Mouse (Mus musculus): ENCODE measurements around the gene Eef1akmt2. TPM values are rescaled to one million over a fixed set of nuclear protein-coding genes. Genes with fewer than 3 reads are reported as not detected.

Eef1akmt2 gene
- 40.4 and 42.0 TPM in 2 replicates for polyA plus RNA-seq (2014; fragmentation: Nextera tagmentation; extraction: Ambion mirVana)

DNA sequence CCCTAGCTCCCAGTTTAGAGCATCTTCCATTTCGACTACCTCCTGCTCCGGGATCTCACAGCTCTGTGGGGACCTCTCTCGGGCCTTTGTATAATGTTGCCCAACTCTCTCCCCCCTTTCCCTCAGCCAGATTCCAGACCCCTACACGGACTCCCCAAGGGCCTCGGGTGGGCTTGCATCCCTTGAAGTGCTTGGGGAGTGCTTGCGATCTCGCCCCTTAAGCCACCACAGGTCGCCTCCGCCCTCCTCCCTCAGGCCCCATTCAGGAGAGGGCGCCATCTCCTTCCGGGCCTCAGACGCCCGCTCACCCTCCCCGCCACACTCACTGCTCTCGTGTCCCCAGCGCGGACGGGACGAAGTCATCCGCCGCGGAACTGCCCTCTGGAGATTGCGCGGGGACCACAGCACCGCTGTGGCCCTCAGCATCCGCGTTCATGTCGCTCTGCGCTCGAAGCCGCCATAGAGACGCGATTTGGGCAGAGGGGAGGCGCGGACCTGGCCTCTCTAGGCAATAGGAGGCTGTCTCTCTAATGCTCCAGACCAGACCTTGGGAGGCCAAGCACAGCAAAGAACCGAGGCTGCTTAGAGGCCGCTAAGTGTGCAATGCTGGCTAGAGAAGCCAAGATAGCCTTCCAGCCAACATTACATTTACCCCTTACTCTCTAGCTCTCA lies at the start of gene Eef1akmt2:
Eef1akmt2 (minus strand) TSS at position 501 of the 672 bp plus-strand sequence.
- Histone ChIP-seq H3K36me3 (ENCODE audit: control insufficient read depth, insufficient read depth, low read length) (peaks cover 36% of the 10 kb centered on the region), H3K4me2 (ENCODE audit: low read length) (peak within 1 kb of the TSS; percentile 74), H3K27me3 (ENCODE audit: control insufficient read depth, insufficient read depth, low read length) (no peaks in the 10 kb centered on the region), H3K9me3 (ENCODE audit: control insufficient read depth, low read length) (no peaks in the 10 kb centered on the region), H3K9ac (ENCODE audit: low read length) (peak within 1 kb of the TSS; percentile 87), H3K27ac (replicated peaks in 1 of 2; ENCODE audit: control insufficient read depth in 1 of 2, insufficient read depth in 1 of 2, low read depth in 2 of 2, low read length in 2 of 2) (peak within 1 kb of the TSS; percentile 95 to 97), H3K4me1 (ENCODE audit: control insufficient read depth in 2 of 2, insufficient read depth in 2 of 2, low read length in 2 of 2) (peaks cover 3 to 5% of the 10 kb centered on the region in 2 experiments; a peak in 2 of 4 replicates), H3K4me3 (ENCODE audit: control insufficient read depth in 1 of 2, insufficient read depth in 1 of 2, low read depth in 1 of 2, low read length in 2 of 2) (peak within 1 kb of the TSS; percentile 67 to 78)
- WGBS: under 1% methylated on average over 37 of the region's 37 CpGs
- ATAC-seq (ENCODE audit: insufficient number of reproducible peaks, insufficient read depth, low FRiP score, low read depth): peak; percentile 91

DNA sequence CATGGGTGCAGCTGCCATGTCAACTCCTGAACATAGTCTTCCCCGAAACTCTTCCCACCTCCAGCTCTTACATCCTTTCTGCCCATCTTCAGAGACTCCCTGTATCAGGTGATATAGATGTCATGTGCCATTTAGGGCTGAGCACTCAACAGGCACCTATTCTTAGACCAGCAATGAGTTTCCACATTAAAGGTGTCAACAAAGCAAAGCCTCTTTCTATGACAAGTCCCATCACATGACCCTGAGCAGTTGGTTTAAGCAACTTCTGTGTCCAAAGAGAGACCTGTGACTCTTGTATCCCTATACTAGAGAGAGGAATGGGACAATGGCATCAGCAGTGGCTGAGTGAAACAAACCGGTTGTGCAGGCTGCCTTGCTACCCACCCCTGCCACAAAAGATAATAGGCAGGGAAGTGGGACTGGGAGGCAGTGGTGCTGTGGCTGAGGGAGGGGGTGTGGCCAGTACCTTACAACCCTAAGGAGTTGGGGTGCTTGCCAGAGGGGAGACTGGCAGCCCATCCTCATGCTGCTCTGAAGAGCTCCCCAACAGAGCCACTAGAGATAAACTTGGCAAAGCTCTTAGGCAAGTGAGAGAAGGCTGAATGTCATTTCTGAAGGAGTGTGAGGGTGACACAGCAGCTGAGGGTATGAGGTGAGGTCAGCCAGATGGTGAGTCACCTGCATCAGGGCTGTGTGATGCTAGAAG lies 48.5 kb upstream of the Eef1akmt2 start:
- H3K4me3 ChIP-seq (ENCODE audit: control insufficient read depth in 1 of 2, insufficient read depth in 1 of 2, low read depth in 1 of 2, low read length in 2 of 2): no peak overlapping the region
- 0 out of 2 replicates have a peak, but pooled peaks cover 4% of the 10 kb centered on the region for H3K9me3 ChIP-seq (ENCODE audit: control insufficient read depth, low read length)
- no peaks in the 10 kb centered on the region for H3K27me3 ChIP-seq (ENCODE audit: control insufficient read depth, insufficient read depth, low read length)
- peak; percentile 67 for ATAC-seq (ENCODE audit: insufficient number of reproducible peaks, insufficient read depth, low FRiP score, low read depth)
- peaks cover 12 to 28% of the 10 kb centered on the region in 2 experiments for H3K4me1 ChIP-seq (ENCODE audit: control insufficient read depth in 2 of 2, insufficient read depth in 2 of 2, low read length in 2 of 2)
- H3K36me3 ChIP-seq (ENCODE audit: control insufficient read depth, insufficient read depth, low read length): no peaks in the 10 kb centered on the region
- 15% methylated on average over 2 of the region's 2 CpGs for WGBS
- H3K27ac ChIP-seq (replicated peaks in 1 of 2; ENCODE audit: control insufficient read depth in 1 of 2, insufficient read depth in 1 of 2, low read depth in 2 of 2, low read length in 2 of 2): peak overlapping the region; percentile 71 to 76
- no peak overlapping the region for H3K4me2 ChIP-seq (ENCODE audit: low read length)
- no peak overlapping the region for H3K9ac ChIP-seq (ENCODE audit: low read length)

DNA sequence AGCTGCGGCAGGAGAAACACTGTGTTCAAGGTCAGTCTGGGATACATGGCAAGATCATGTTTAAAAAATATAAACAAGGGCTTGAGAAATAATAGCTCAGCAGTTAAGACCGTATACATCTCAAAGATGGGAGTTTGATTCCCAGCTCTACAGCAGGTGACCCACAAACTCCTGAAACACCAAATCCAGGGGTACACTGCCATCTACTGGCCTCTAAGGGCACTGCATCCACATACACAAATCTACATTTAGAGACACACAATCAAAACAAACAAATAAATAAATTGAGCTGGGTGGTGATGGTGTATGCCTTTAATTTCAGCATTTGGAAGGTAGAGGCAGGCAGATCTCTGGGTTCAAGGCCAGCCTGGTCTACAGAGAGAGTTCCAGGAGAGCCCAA lies 45.8 kb upstream of the Eef1akmt2 start:
- ATAC-seq (ENCODE audit: insufficient number of reproducible peaks, insufficient read depth, low FRiP score, low read depth): no peak
- H3K27me3 ChIP-seq (ENCODE audit: control insufficient read depth, insufficient read depth, low read length): no peaks in the 10 kb centered on the region
- H3K9ac ChIP-seq (ENCODE audit: low read length): no peak overlapping the region
- H3K4me3 ChIP-seq (ENCODE audit: control insufficient read depth in 1 of 2, insufficient read depth in 1 of 2, low read depth in 1 of 2, low read length in 2 of 2): no peak overlapping the region
- no peak overlapping the region for H3K27ac ChIP-seq (replicated peaks in 1 of 2; ENCODE audit: control insufficient read depth in 1 of 2, insufficient read depth in 1 of 2, low read depth in 2 of 2, low read length in 2 of 2)
- H3K9me3 ChIP-seq (ENCODE audit: control insufficient read depth, low read length): 0 out of 2 replicates have a peak, but pooled peaks cover 4% of the 10 kb centered on the region
- WGBS: 76% methylated on average over 2 of the region's 2 CpGs
- H3K4me2 ChIP-seq (ENCODE audit: low read length): no peak overlapping the region
- H3K36me3 ChIP-seq (ENCODE audit: control insufficient read depth, insufficient read depth, low read length): no peaks in the 10 kb centered on the region
- H3K4me1 ChIP-seq (ENCODE audit: control insufficient read depth in 2 of 2, insufficient read depth in 2 of 2, low read length in 2 of 2): peaks cover 24 to 42% of the 10 kb centered on the region in 2 experiments

DNA sequence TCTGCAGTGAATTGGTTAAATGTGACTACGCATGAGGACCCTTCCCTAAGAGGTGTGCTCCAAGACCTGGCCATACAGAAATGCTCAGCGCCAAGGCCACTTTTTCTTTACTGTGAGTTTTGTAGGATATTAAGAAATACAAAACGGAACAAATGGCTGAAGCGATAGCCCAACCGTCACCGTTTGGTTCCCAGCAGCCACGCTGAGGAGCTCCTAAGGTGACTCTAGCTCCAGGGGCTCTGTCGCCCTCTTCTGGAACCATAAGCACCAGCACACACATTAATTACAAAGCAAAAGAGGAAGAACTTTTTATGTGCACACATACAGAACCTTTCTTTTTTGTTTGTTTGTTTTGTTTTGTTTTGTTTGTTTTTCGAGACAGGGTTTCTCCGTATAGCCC lies 44.8 kb upstream of the Eef1akmt2 start:
- no peak for ATAC-seq (ENCODE audit: insufficient number of reproducible peaks, insufficient read depth, low FRiP score, low read depth)
- no peaks in the 10 kb centered on the region for H3K36me3 ChIP-seq (ENCODE audit: control insufficient read depth, insufficient read depth, low read length)
- 0 out of 2 replicates have a peak, but pooled peaks cover 4% of the 10 kb centered on the region for H3K9me3 ChIP-seq (ENCODE audit: control insufficient read depth, low read length)
- no peak overlapping the region for H3K27ac ChIP-seq (replicated peaks in 1 of 2; ENCODE audit: control insufficient read depth in 1 of 2, insufficient read depth in 1 of 2, low read depth in 2 of 2, low read length in 2 of 2)
- no peak overlapping the region for H3K4me3 ChIP-seq (ENCODE audit: control insufficient read depth in 1 of 2, insufficient read depth in 1 of 2, low read depth in 1 of 2, low read length in 2 of 2)
- WGBS: 84% methylated on average over 10 of the region's 10 CpGs
- H3K4me2 ChIP-seq (ENCODE audit: low read length): no peak overlapping the region
- H3K27me3 ChIP-seq (ENCODE audit: control insufficient read depth, insufficient read depth, low read length): no peaks in the 10 kb centered on the region
- H3K4me1 ChIP-seq (ENCODE audit: control insufficient read depth in 2 of 2, insufficient read depth in 2 of 2, low read length in 2 of 2): peaks cover 24 to 42% of the 10 kb centered on the region in 2 experiments
- no peak overlapping the region for H3K9ac ChIP-seq (ENCODE audit: low read length)

DNA sequence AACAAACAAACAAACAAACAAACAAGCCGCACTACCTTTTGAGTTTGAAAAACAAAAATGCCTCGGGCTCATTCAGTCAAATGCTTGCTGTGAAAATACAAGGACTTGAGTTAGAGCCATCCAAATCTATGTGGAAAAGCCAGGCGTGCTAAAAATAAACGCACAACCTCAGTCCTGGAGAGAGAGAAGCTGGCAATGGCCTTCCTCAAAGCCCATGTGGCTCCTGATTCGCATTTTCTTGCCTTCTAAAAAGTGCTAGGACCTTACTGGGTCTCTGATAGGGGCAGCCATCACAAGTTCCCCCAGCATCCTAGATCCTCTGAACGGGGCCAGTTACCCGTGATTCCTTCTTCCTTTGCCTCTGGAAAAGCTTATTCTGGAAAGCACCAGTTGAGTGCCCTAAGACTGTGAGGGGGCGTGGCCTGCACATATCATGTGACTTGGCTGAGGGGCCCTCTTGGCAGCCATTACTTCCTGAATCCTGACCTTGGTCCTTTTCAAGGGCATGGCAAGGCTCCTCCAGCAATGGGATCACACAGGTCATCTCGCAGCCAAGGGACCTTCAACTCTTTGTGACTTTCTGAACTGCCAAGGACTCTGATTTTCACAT lies 43.8 kb upstream of the Eef1akmt2 start:
- H3K4me2 ChIP-seq (ENCODE audit: low read length): no peak overlapping the region; the same call in 1 of the 2 replicates
- peak overlapping the region; percentile 73 to 77 for H3K27ac ChIP-seq (replicated peaks in 1 of 2; ENCODE audit: control insufficient read depth in 1 of 2, insufficient read depth in 1 of 2, low read depth in 2 of 2, low read length in 2 of 2)
- no peak overlapping the region for H3K9ac ChIP-seq (ENCODE audit: low read length)
- H3K27me3 ChIP-seq (ENCODE audit: control insufficient read depth, insufficient read depth, low read length): no peaks in the 10 kb centered on the region
- H3K4me1 ChIP-seq (ENCODE audit: control insufficient read depth in 2 of 2, insufficient read depth in 2 of 2, low read length in 2 of 2): peaks cover 23 to 35% of the 10 kb centered on the region in 2 experiments
- 0 out of 2 replicates have a peak, but pooled peaks cover 4% of the 10 kb centered on the region for H3K9me3 ChIP-seq (ENCODE audit: control insufficient read depth, low read length)
- no peak for ATAC-seq (ENCODE audit: insufficient number of reproducible peaks, insufficient read depth, low FRiP score, low read depth)
- 58% methylated on average over 9 of the region's 9 CpGs for WGBS
- no peak overlapping the region for H3K4me3 ChIP-seq (ENCODE audit: control insufficient read depth in 1 of 2, insufficient read depth in 1 of 2, low read depth in 1 of 2, low read length in 2 of 2)
- H3K36me3 ChIP-seq (ENCODE audit: control insufficient read depth, insufficient read depth, low read length): no peaks in the 10 kb centered on the region

DNA sequence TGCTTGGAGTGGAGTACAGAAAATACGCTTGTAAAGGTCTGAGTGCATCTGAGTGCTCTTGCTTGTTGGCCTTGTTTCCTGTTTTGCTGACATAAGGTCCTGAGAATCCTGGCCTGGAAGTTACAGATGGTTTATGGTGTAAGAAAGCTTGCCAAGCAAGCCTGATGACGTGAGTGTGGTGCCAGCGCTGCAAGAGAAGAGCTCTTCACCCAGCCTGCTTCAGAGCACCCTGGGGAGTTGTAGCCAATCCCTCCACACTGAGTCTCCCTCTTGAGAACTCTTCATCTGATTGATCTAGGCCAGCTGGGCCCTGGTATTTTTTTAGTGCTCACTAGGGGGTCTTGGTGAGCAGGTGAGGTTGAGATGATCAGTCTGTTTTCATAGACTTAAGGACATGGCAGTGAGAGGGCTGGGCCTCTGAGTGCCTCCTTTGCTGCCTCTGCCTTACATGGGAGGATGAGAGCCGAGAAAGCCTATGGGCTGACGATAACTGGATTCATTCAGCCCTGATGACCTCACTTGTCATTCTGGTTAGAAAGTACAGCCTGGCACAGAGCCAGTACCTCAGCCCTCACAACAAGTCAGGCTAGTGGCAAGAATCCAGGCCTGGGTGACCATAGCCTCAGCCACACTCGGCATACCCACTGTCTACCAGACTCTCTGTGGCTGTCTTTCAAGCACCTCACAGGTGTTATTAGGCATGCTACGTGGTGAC lies 42.5 kb upstream of the Eef1akmt2 start:
- H3K27ac ChIP-seq (replicated peaks in 1 of 2; ENCODE audit: control insufficient read depth in 1 of 2, insufficient read depth in 1 of 2, low read depth in 2 of 2, low read length in 2 of 2): peak overlapping the region; percentile 73 to 77
- H3K9me3 ChIP-seq (ENCODE audit: control insufficient read depth, low read length): 0 out of 2 replicates have a peak, but pooled peaks cover 4% of the 10 kb centered on the region
- whole genome bisulfite sequencing: 35% methylated on average over 7 of the region's 7 CpGs
- no peak overlapping the region for H3K9ac ChIP-seq (ENCODE audit: low read length)
- ATAC-seq (ENCODE audit: insufficient number of reproducible peaks, insufficient read depth, low FRiP score, low read depth): no peak
- H3K27me3 ChIP-seq (ENCODE audit: control insufficient read depth, insufficient read depth, low read length): no peaks in the 10 kb centered on the region
- peaks cover 15 to 22% of the 10 kb centered on the region in 2 experiments for H3K4me1 ChIP-seq (ENCODE audit: control insufficient read depth in 2 of 2, insufficient read depth in 2 of 2, low read length in 2 of 2)
- no peak overlapping the region for H3K4me2 ChIP-seq (ENCODE audit: low read length)
- H3K4me3 ChIP-seq (ENCODE audit: control insufficient read depth in 1 of 2, insufficient read depth in 1 of 2, low read depth in 1 of 2, low read length in 2 of 2): no peak overlapping the region
- no peaks in the 10 kb centered on the region for H3K36me3 ChIP-seq (ENCODE audit: control insufficient read depth, insufficient read depth, low read length)

DNA sequence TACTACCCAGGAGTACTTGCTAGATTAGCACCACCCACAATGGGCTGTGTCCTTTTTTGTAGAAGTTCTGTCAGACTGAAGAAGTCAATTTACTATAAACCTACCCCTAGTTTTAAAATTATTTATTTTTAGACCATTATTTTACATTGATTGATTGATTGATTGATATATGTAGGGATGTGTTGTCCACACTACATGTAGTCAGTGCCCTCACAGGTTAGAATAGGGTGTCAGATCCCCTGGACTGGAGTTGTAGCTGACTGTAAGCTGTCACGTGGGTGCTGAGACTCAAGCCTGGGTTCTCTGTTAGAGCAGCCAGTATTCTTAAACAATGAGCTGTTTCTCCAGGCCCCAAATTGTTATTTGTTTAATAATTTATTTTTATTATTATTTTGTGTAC lies 40.9 kb upstream of the Eef1akmt2 start:
- no peak overlapping the region for H3K4me3 ChIP-seq (ENCODE audit: control insufficient read depth in 1 of 2, insufficient read depth in 1 of 2, low read depth in 1 of 2, low read length in 2 of 2)
- no peak for ATAC-seq (ENCODE audit: insufficient number of reproducible peaks, insufficient read depth, low FRiP score, low read depth)
- no peak overlapping the region for H3K9ac ChIP-seq (ENCODE audit: low read length)
- peaks cover 15 to 22% of the 10 kb centered on the region in 2 experiments for H3K4me1 ChIP-seq (ENCODE audit: control insufficient read depth in 2 of 2, insufficient read depth in 2 of 2, low read length in 2 of 2)
- WGBS: 87% methylated on average over 1 of the region's 1 CpGs
- no peak overlapping the region for H3K27ac ChIP-seq (replicated peaks in 1 of 2; ENCODE audit: control insufficient read depth in 1 of 2, insufficient read depth in 1 of 2, low read depth in 2 of 2, low read length in 2 of 2)
- H3K9me3 ChIP-seq (ENCODE audit: control insufficient read depth, low read length): 0 out of 2 replicates have a peak, but pooled peaks cover 4% of the 10 kb centered on the region
- no peaks in the 10 kb centered on the region for H3K36me3 ChIP-seq (ENCODE audit: control insufficient read depth, insufficient read depth, low read length)
- no peaks in the 10 kb centered on the region for H3K27me3 ChIP-seq (ENCODE audit: control insufficient read depth, insufficient read depth, low read length)
- H3K4me2 ChIP-seq (ENCODE audit: low read length): no peak overlapping the region
